Mouse (Mus musculus) large intestine, adult 2 months (tissue): Measurements from ENCODE around the gene Pdgfb. TPM values are rescaled to one million over a fixed set of nuclear protein-coding genes. Genes with fewer than 3 reads are reported as not detected.

ENCODE experiments used
- polyA plus RNA-seq: library from polyadenylated mRNA; depleted of rRNA; stranded (reverse); fragments of >200 nt; gene quantifications from 2 replicates; pipeline ENCODE4 v1.2.3, GENCODE M21; 2012; rRNA removed

Pdgfb gene
- polyA plus RNA-seq, 1 experiment = 7.5 TPM

Other genes starting within 250 kb of the Pdgfb start
- gene Dnal4, start 237.1 kb downstream of the Pdgfb start, polyA plus RNA-seq = 21.3 and 22.5 TPM in 2 replicates
- 0.71 and 1.0 TPM in 2 replicates for gene Nptxr, start 210.2 kb downstream of the Pdgfb start, polyA plus RNA-seq
- not detected in 2 replicates for gene Npcd, start 180.7 kb downstream of the Pdgfb start, polyA plus RNA-seq
- 15.5 and 17.5 TPM in 2 replicates for gene Cbx6, start 180.3 kb downstream of the Pdgfb start, polyA plus RNA-seq
- gene Apobec3, start 123.3 kb downstream of the Pdgfb start, polyA plus RNA-seq = 28.3 and 34.3 TPM in 2 replicates
- 22.1 and 30.5 TPM in 2 replicates for gene Cbx7, start 43.9 kb downstream of the Pdgfb start, polyA plus RNA-seq
- gene Syngr1, start 76.4 kb upstream of the Pdgfb start, polyA plus RNA-seq = 8.1 and 8.4 TPM in 2 replicates
- 597 and 673 TPM in 2 replicates for gene Rpl3, start 76.9 kb upstream of the Pdgfb start, polyA plus RNA-seq
- 26.9 and 29.4 TPM in 2 replicates for gene Tab1, start 118.2 kb upstream of the Pdgfb start, polyA plus RNA-seq
- 41.9 and 56.6 TPM in 2 replicates for gene Mgat3, start 158.7 kb upstream of the Pdgfb start, polyA plus RNA-seq
- gene Mief1, start 219.0 kb upstream of the Pdgfb start, polyA plus RNA-seq = 13.7 and 23.4 TPM in 2 replicates
- gene AC140267.1, start 220.9 kb upstream of the Pdgfb start, polyA plus RNA-seq = not detected in 2 replicates
- 234 and 245 TPM in 2 replicates for gene Atf4, start 240.2 kb upstream of the Pdgfb start, polyA plus RNA-seq
- gene Rps19bp1, start 249.3 kb upstream of the Pdgfb start, polyA plus RNA-seq = 28.7 TPM in 2 replicates